Comparison of ENCODE assay signal across 28 mouse cellular contexts in the genomic region with DNA sequence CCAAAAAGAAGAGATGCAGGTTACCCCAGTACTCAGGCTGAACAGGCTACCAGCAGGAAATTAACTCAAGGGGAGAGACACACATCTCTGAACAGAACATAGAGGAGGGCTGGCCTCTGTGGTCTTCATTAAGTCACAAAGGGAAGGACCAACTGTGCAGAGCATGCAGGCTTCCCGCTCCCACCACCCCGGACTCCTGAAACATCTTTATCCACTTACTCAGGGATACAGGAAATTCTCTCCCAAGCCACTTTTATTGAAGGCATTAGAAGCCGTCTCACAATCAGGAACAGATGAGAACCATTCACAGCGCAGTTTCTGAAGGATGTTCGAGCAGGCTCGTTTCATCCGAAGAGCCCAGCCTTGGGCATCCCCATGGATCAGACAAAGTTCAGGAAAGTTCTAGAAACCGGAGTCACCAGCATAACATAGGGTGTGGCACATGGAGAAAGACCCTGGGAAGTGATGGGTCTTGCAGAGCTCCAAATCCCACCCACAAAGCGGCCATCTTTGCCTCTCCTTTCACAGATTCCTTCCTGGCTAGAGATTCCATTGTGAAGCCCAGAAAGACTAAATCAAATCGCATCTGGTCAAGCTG. TPM values are rescaled to one million over a fixed set of nuclear protein-coding genes. Genes with fewer than 3 reads are reported as not detected.
DNase-seq lines count a peak whose midpoint lies in the region; ATAC-seq lines count a peak whose summit lies in the region.
"Had no signal": no experiment of that assay in that cellular context is flagged by ENCODE, and none has a peak within 500 bp of the region (broad histone marks: within the 10 kb centered on the region; RNA-seq: fewer than 3 reads in every experiment).

No protein-coding gene starts in this region.

- WGBS in embryonic facial prominence, embryonic 10.5 days, result 62% methylated on average over 10 of the region's 10 CpGs
- WGBS in embryonic facial prominence, embryonic 15.5 days, result 42% methylated on average over 10 of the region's 10 CpGs
- 30% methylated on average over 10 of the region's 10 CpGs for WGBS in limb, embryonic 13.5 days
- 82% methylated on average over 10 of the region's 10 CpGs for WGBS in hindbrain, embryonic 14.5 days
- 83% methylated on average over 10 of the region's 10 CpGs for WGBS in midbrain, embryonic 15.5 days

- H3K4me2 ChIP-seq in embryonic facial prominence, embryonic 15.5 days (replicated peaks), result peak overlapping the region; percentile 1; the same call in 1 of the 2 replicates
- peak overlapping the region; percentile 43 for H3K4me2 ChIP-seq in limb, embryonic 13.5 days (replicated peaks)
- no peak overlapping the region for H3K4me2 ChIP-seq in hindbrain, embryonic 14.5 days (replicated peaks)
- H3K4me2 ChIP-seq in midbrain, embryonic 15.5 days, result no peak overlapping the region
- H3K4me2 ChIP-seq: intestine, embryonic 15.5 days; lung, embryonic 15.5 days; neural tube, embryonic 12.5 days had no signal

- H3K9ac ChIP-seq in embryonic facial prominence, embryonic 15.5 days, result no peak overlapping the region
- no peak overlapping the region for H3K9ac ChIP-seq in limb, embryonic 13.5 days
- no peak overlapping the region for H3K9ac ChIP-seq in hindbrain, embryonic 14.5 days
- H3K9ac ChIP-seq in midbrain, embryonic 15.5 days, result no peak overlapping the region
- H3K9ac ChIP-seq: forebrain, postnatal 0 days; intestine, embryonic 15.5 days; lung, embryonic 15.5 days; neural tube, embryonic 12.5 days had no signal

- no peaks in the 10 kb centered on the region for H3K9me3 ChIP-seq in embryonic facial prominence, embryonic 10.5 days
- H3K9me3 ChIP-seq in embryonic facial prominence, embryonic 15.5 days (replicated peaks), result no peaks in the 10 kb centered on the region
- no peaks in the 10 kb centered on the region for H3K9me3 ChIP-seq in limb, embryonic 13.5 days
- H3K9me3 ChIP-seq in hindbrain, embryonic 14.5 days (ENCODE audit: control insufficient read depth, low read length), result no peaks in the 10 kb centered on the region
- no peaks in the 10 kb centered on the region for H3K9me3 ChIP-seq in midbrain, embryonic 15.5 days
- H3K9me3 ChIP-seq: hindbrain, embryonic 10.5 days; intestine, embryonic 15.5 days; lung, embryonic 15.5 days; midbrain, embryonic 10.5 days; neural tube, embryonic 12.5 days had no signal

- peak; percentile 73 for ATAC-seq in embryonic facial prominence, embryonic 15.5 days (ENCODE audit: insufficient number of reproducible peaks, low FRiP score, low TSS enrichment, low read depth)
- ATAC-seq in limb, embryonic 13.5 days (ENCODE audit: low FRiP score, low read depth), result peak; percentile 66; the same call in 1 of the 2 replicates
- ATAC-seq in hindbrain, embryonic 14.5 days (ENCODE audit: low FRiP score), result no peak
- no peak for ATAC-seq in midbrain, embryonic 15.5 days (replicated peaks)
- ATAC-seq: activated CD4-positive, CD25-positive, alpha-beta regulatory T cell, adult 4 months; CD4-positive, CD25-positive, alpha-beta regulatory T cell, adult 4 months; forebrain, postnatal 0 days; hindbrain, embryonic 16.5 days; intestine, embryonic 15.5 days; midbrain, embryonic 16.5 days had no signal

- DNase-seq in ES-CJ7 (ENCODE audit: low read depth, low spot score), result peak; percentile 8
- peak; percentile 48 for DNase-seq in embryonic facial prominence, embryonic 10.5 days (ENCODE audit: low spot score)
- DNase-seq in kidney, adult 11 months, result no peak
- DNase-seq in hindbrain, embryonic 14.5 days (ENCODE audit: low spot score), result no peak
- DNase-seq: adrenal gland, adult 8-10 months; cerebellum, adult 2 months; cerebellum, postnatal 25 days; forebrain, postnatal 0 days; gastrocnemius, postnatal 14 days; heart, postnatal 14 days; kidney, postnatal 14 days; layer of hippocampus, adult 9-11 months; right cerebral cortex, adult 18-20 months; right cerebral cortex, postnatal 4 days had no signal

- no peaks in the 10 kb centered on the region for H3K36me3 ChIP-seq in embryonic facial prominence, embryonic 10.5 days (replicated peaks)
- no peaks in the 10 kb centered on the region for H3K36me3 ChIP-seq in embryonic facial prominence, embryonic 15.5 days
- H3K36me3 ChIP-seq in limb, embryonic 13.5 days, result no peaks in the 10 kb centered on the region
- no peaks in the 10 kb centered on the region for H3K36me3 ChIP-seq in hindbrain, embryonic 14.5 days (replicated peaks; ENCODE audit: control insufficient read depth, insufficient read depth)
- no peaks in the 10 kb centered on the region for H3K36me3 ChIP-seq in midbrain, embryonic 15.5 days (replicated peaks)
- H3K36me3 ChIP-seq: hindbrain, embryonic 10.5 days; intestine, embryonic 15.5 days; lung, embryonic 15.5 days; midbrain, embryonic 10.5 days; neural tube, embryonic 12.5 days had no signal

- no peak overlapping the region for H3K4me3 ChIP-seq in embryonic facial prominence, embryonic 10.5 days
- H3K4me3 ChIP-seq in embryonic facial prominence, embryonic 15.5 days (replicated peaks), result peak overlapping the region; percentile 3; the same call in 1 of the 2 replicates
- peak overlapping the region; percentile 18 for H3K4me3 ChIP-seq in limb, embryonic 13.5 days
- H3K4me3 ChIP-seq in hindbrain, embryonic 14.5 days (replicated peaks; ENCODE audit: low read length), result no peak overlapping the region
- no peak overlapping the region for H3K4me3 ChIP-seq in midbrain, embryonic 15.5 days
- H3K4me3 ChIP-seq: hindbrain, embryonic 10.5 days; intestine, embryonic 15.5 days; lung, embryonic 15.5 days; midbrain, embryonic 10.5 days; myocyte; neural tube, embryonic 12.5 days had no signal

- H3K27me3 ChIP-seq in embryonic facial prominence, embryonic 10.5 days (replicated peaks; ENCODE audit: low read depth, poor library complexity, severe bottlenecking), result no peaks in the 10 kb centered on the region
- H3K27me3 ChIP-seq in embryonic facial prominence, embryonic 15.5 days, result no peaks in the 10 kb centered on the region
- H3K27me3 ChIP-seq in limb, embryonic 13.5 days, result no peaks in the 10 kb centered on the region
- H3K27me3 ChIP-seq in hindbrain, embryonic 14.5 days (ENCODE audit: control insufficient read depth, insufficient read depth, low read length), result no peaks in the 10 kb centered on the region
- no peaks in the 10 kb centered on the region for H3K27me3 ChIP-seq in midbrain, embryonic 15.5 days (replicated peaks)
- H3K27me3 ChIP-seq: intestine, embryonic 15.5 days; neural tube, embryonic 12.5 days had no signal

- peak overlapping the region; percentile 65 for H3K27ac ChIP-seq in embryonic facial prominence, embryonic 10.5 days (replicated peaks)
- H3K27ac ChIP-seq in embryonic facial prominence, embryonic 15.5 days (replicated peaks), result peak overlapping the region; percentile 69
- H3K27ac ChIP-seq in limb, embryonic 13.5 days, result peak overlapping the region; percentile 81
- H3K27ac ChIP-seq in hindbrain, embryonic 14.5 days, result no peak overlapping the region
- no peak overlapping the region for H3K27ac ChIP-seq in midbrain, embryonic 15.5 days
- H3K27ac ChIP-seq: hindbrain, embryonic 10.5 days; intestine, embryonic 15.5 days; lung, embryonic 15.5 days; midbrain, embryonic 10.5 days; neural tube, embryonic 12.5 days; stomach, postnatal 0 days had no signal

- peaks cover 16% of the 10 kb centered on the region for H3K4me1 ChIP-seq in embryonic facial prominence, embryonic 10.5 days
- peaks cover 22% of the 10 kb centered on the region for H3K4me1 ChIP-seq in embryonic facial prominence, embryonic 15.5 days
- peaks cover 27% of the 10 kb centered on the region for H3K4me1 ChIP-seq in limb, embryonic 13.5 days
- H3K4me1 ChIP-seq in hindbrain, embryonic 14.5 days (replicated peaks; ENCODE audit: control insufficient read depth, insufficient read depth, low read length), result no peaks in the 10 kb centered on the region
- H3K4me1 ChIP-seq in midbrain, embryonic 15.5 days, result no peaks in the 10 kb centered on the region
- H3K4me1 ChIP-seq: intestine, embryonic 15.5 days; lung, embryonic 15.5 days; midbrain, embryonic 10.5 days had no signal

RNA-seq across cellular contexts. Expression of a gene that starts 55.9 kb away (rescaled TPM):
- polyA plus RNA-seq in embryonic facial prominence, embryonic 10.5 days (2016; fragmentation: Nextera tagmentation; extraction: Ambion mirVana), result 6.5 TPM in 2 replicates
- 4.5 and 4.6 TPM in 2 replicates for polyA plus RNA-seq in embryonic facial prominence, embryonic 15.5 days (2015; fragmentation: Nextera tagmentation; extraction: Ambion mirVana)
- 3.9 and 5.0 TPM in 2 replicates for polyA plus RNA-seq in limb, embryonic 13.5 days (2015; fragmentation: Nextera tagmentation; extraction: Ambion mirVana)
- 4.5 and 5.0 TPM in 2 replicates for polyA plus RNA-seq in hindbrain, embryonic 14.5 days (2014; fragmentation: Nextera tagmentation; extraction: Ambion mirVana)
- polyA plus RNA-seq in midbrain, embryonic 15.5 days (2015; fragmentation: Nextera tagmentation; extraction: Ambion mirVana), result 3.9 and 4.6 TPM in 2 replicates

Comparison
In these comparisons a context has a peak if more than half of its experiments do, and no peak if none do; other contexts are left out.
1. H3K4me3 ChIP-seq: peak in embryonic facial prominence, embryonic 15.5 days (single experiment) and limb, embryonic 13.5 days (single experiment); none in embryonic facial prominence, embryonic 10.5 days (single experiment), hindbrain, embryonic 14.5 days (single experiment) and midbrain, embryonic 15.5 days (single experiment).
2. DNase-seq: peak in ES-CJ7 (single experiment) and embryonic facial prominence, embryonic 10.5 days (single experiment); none in kidney, adult 11 months (single experiment) and hindbrain, embryonic 14.5 days (single experiment).
3. H3K27ac ChIP-seq: peak in embryonic facial prominence, embryonic 10.5 days (single experiment), embryonic facial prominence, embryonic 15.5 days (single experiment) and limb, embryonic 13.5 days (single experiment); none in hindbrain, embryonic 14.5 days (single experiment) and midbrain, embryonic 15.5 days (single experiment).
4. ATAC-seq: peak in embryonic facial prominence, embryonic 15.5 days (single experiment) and limb, embryonic 13.5 days (single experiment); none in hindbrain, embryonic 14.5 days (single experiment) and midbrain, embryonic 15.5 days (single experiment).
5. H3K4me2 ChIP-seq: peak in embryonic facial prominence, embryonic 15.5 days (single experiment) and limb, embryonic 13.5 days (single experiment); none in hindbrain, embryonic 14.5 days (single experiment) and midbrain, embryonic 15.5 days (single experiment).